Mouse (Mus musculus) limb, embryonic 13.5 days (tissue): ENCODE data around the gene 4931428L18Rik. TPM values are rescaled to one million over a fixed set of nuclear protein-coding genes. Genes with fewer than 3 reads are reported as not detected.
A peak's percentile ranks its signal among the peaks of the same experiment; 100 is the strongest.

Source experiments
- ATAC-seq: fragments of 200-750 bp; cut with Nextera tagmentation; 2 replicates; pipeline ENCODE4 v1.8.0; 2017; ENCODE audit warnings: low read depth, moderate number of reproducible peaks, moderate TSS enrichment; ENCODE audit not compliant: low FRiP score
- H3K27ac ChIP-seq: fragments of 300-500 bp; sonication (generic); 2 replicates; pipeline ENCODE4 v1.5.1; 2015; ENCODE audit warnings: inconsistent platforms, mild to moderate bottlenecking, moderate library complexity
- H3K27me3 ChIP-seq: fragments of 300-500 bp; sonication (generic); 2 replicates; pipeline ENCODE4 v1.6.1; 2015; ENCODE audit warnings: mild to moderate bottlenecking, inconsistent platforms
- H3K36me3 ChIP-seq: fragments of 300-500 bp; sonication (generic); 2 replicates; pipeline ENCODE4 v1.6.1; 2015; ENCODE audit warnings: inconsistent platforms, mild to moderate bottlenecking, moderate library complexity
- H3K4me1 ChIP-seq: fragments of 300-500 bp; sonication (generic); 2 replicates; pipeline ENCODE4 v1.6.1; 2015; ENCODE audit warnings: inconsistent platforms
- H3K4me2 ChIP-seq: fragments of 300-500 bp; sonication (generic); replicated peaks from 2 replicates; pipeline ENCODE4 v1.6.1; 2015; ENCODE audit warnings: inconsistent platforms, mild to moderate bottlenecking, moderate library complexity
- H3K4me3 ChIP-seq: fragments of 300-500 bp; sonication (generic); 2 replicates; pipeline ENCODE4 v1.5.1; 2015; ENCODE audit warnings: moderate library complexity, mild to moderate bottlenecking, inconsistent platforms
- H3K9ac ChIP-seq: fragments of 300-500 bp; sonication (generic); 2 replicates; pipeline ENCODE4 v1.6.1; 2015; ENCODE audit warnings: mild to moderate bottlenecking, inconsistent platforms
- H3K9me3 ChIP-seq: fragments of 300-500 bp; sonication (generic); 2 replicates; pipeline ENCODE4 v1.6.1; 2016; ENCODE audit warnings: inconsistent platforms
- WGBS: fragments of 180-500 bp; shearing (Covaris S2); methylation state at CpG from one replicate; pipeline ENCODE4 v1.1.7; 2015; 5-methylcytosine and 5-hydroxymethylcytosine counted together
- polyA plus RNA-seq: library from polyadenylated mRNA; unstranded; fragments of >200 nt; fragmentation: Nextera tagmentation; extraction: Ambion mirVana; gene quantifications from 2 replicates; pipeline ENCODE4 v1.2.1, GENCODE M21; 2015

4931428L18Rik gene
- polyA plus RNA-seq, 1 experiment from 2014 or later = not detected

- H3K4me2 ChIP-seq = peak overlapping the region; percentile 30; the same call in 1 of the 2 replicates
- ATAC-seq = no peak; the same call in 1 of the 2 replicates
These were observed 80.0 kb downstream of the 4931428L18Rik start for GRCm38 (mm10) chr1:31142288-31143094.

GRCm38 (mm10) chr1:31138387-31138786 is 84.1 kb downstream of the 4931428L18Rik start:
- H3K9ac ChIP-seq = no peak overlapping the region
- H3K27me3 ChIP-seq = no peaks in the 10 kb centered on the region
- no peak overlapping the region for H3K27ac ChIP-seq
- ATAC-seq = no peak
- H3K4me1 ChIP-seq = peaks cover 9% of the 10 kb centered on the region
- H3K36me3 ChIP-seq = no peaks in the 10 kb centered on the region
- H3K9me3 ChIP-seq = no peaks in the 10 kb centered on the region
- 52% methylated on average over 3 of the region's 3 CpGs for WGBS
- H3K4me3 ChIP-seq = no peak overlapping the region
- H3K4me2 ChIP-seq = no peak overlapping the region

More at GRCm38 (mm10) chr1:31142288-31143094, 80.0 kb downstream of the 4931428L18Rik start:
- Histone ChIP-seq H3K9me3 (no peaks in the 10 kb centered on the region), H3K9ac (no peak overlapping the region), H3K4me1 (peaks cover 9% of the 10 kb centered on the region), H3K27me3 (no peaks in the 10 kb centered on the region), H3K27ac (no peak overlapping the region), H3K4me3 (no peak overlapping the region), H3K36me3 (no peaks in the 10 kb centered on the region)
- WGBS = 31% methylated on average over 8 of the region's 8 CpGs

- H3K4me1 ChIP-seq = no peaks in the 10 kb centered on the region
- no peaks in the 10 kb centered on the region for H3K27me3 ChIP-seq
- 57% methylated on average over 4 of the region's 4 CpGs for WGBS
- H3K27ac ChIP-seq = no peak overlapping the region
- no peak for ATAC-seq
- no peaks in the 10 kb centered on the region for H3K9me3 ChIP-seq
- H3K9ac ChIP-seq = no peak overlapping the region
- H3K4me3 ChIP-seq = no peak overlapping the region
- H3K4me2 ChIP-seq = no peak overlapping the region
- H3K36me3 ChIP-seq = no peaks in the 10 kb centered on the region
These were observed 109.0 kb downstream of the 4931428L18Rik start for GRCm38 (mm10) chr1:31113466-31113865.

GRCm38 (mm10) chr1:31107961-31108360 is 114.5 kb downstream of the 4931428L18Rik start:
- H3K36me3 ChIP-seq = no peaks in the 10 kb centered on the region
- WGBS = 85% methylated on average over 3 of the region's 3 CpGs
- H3K4me1 ChIP-seq = no peaks in the 10 kb centered on the region
- no peaks in the 10 kb centered on the region for H3K27me3 ChIP-seq
- H3K27ac ChIP-seq = no peak overlapping the region
- no peak overlapping the region for H3K9ac ChIP-seq
- no peak overlapping the region for H3K4me2 ChIP-seq
- no peaks in the 10 kb centered on the region for H3K9me3 ChIP-seq
- no peak for ATAC-seq
- no peak overlapping the region for H3K4me3 ChIP-seq

GRCm38 (mm10) chr1:31102863-31103657 is 119.4 kb downstream of the 4931428L18Rik start:
- Histone ChIP-seq H3K4me2 (no peak overlapping the region), H3K27ac (peak overlapping the region; percentile 6; the same call in 1 of the 2 replicates), H3K4me3 (no peak overlapping the region), H3K4me1 (peaks cover 8% of the 10 kb centered on the region), H3K9me3 (no peaks in the 10 kb centered on the region), H3K36me3 (no peaks in the 10 kb centered on the region), H3K27me3 (no peaks in the 10 kb centered on the region), H3K9ac (no peak overlapping the region)
- WGBS = 71% methylated on average over 12 of the region's 12 CpGs
- ATAC-seq = peak; percentile 40; the same call in 1 of the 2 replicates

GRCm38 (mm10) chr1:31102280-31102679 is 120.2 kb downstream of the 4931428L18Rik start:
- ATAC-seq = no peak
- Histone ChIP-seq H3K27me3 (no peaks in the 10 kb centered on the region), H3K4me2 (no peak overlapping the region), H3K4me1 (peaks cover 8% of the 10 kb centered on the region), H3K9ac (no peak overlapping the region), H3K4me3 (no peak overlapping the region), H3K9me3 (no peaks in the 10 kb centered on the region), H3K27ac (no peak overlapping the region), H3K36me3 (no peaks in the 10 kb centered on the region)
- WGBS = 29% methylated on average over 2 of the region's 2 CpGs

GRCm38 (mm10) chr1:31097208-31097607 is 125.3 kb downstream of the 4931428L18Rik start:
- Histone ChIP-seq H3K27me3 (no peaks in the 10 kb centered on the region), H3K4me3 (no peak overlapping the region), H3K9ac (no peak overlapping the region), H3K36me3 (no peaks in the 10 kb centered on the region), H3K4me2 (no peak overlapping the region), H3K4me1 (peaks cover 6% of the 10 kb centered on the region), H3K27ac (no peak overlapping the region), H3K9me3 (no peaks in the 10 kb centered on the region)
- ATAC-seq = no peak
- WGBS = 71% methylated on average over 3 of the region's 3 CpGs

- Histone ChIP-seq H3K36me3 (no peaks in the 10 kb centered on the region), H3K27me3 (no peaks in the 10 kb centered on the region), H3K4me1 (peaks cover 5% of the 10 kb centered on the region; the same call in 1 of the 2 replicates), H3K4me3 (no peak overlapping the region), H3K9me3 (no peaks in the 10 kb centered on the region), H3K27ac (no peak overlapping the region), H3K4me2 (no peak overlapping the region), H3K9ac (no peak overlapping the region)
- ATAC-seq = no peak
- WGBS = 64% methylated on average over 2 of the region's 2 CpGs
These were observed 126.1 kb downstream of the 4931428L18Rik start for GRCm38 (mm10) chr1:31096466-31096793.

- no peak overlapping the region for H3K27ac ChIP-seq
- ATAC-seq = no peak
- H3K9ac ChIP-seq = no peak overlapping the region
- H3K4me1 ChIP-seq = peaks cover 5% of the 10 kb centered on the region; the same call in 1 of the 2 replicates
- WGBS = 40% methylated on average over 5 of the region's 5 CpGs
- H3K4me3 ChIP-seq = no peak overlapping the region
- no peaks in the 10 kb centered on the region for H3K27me3 ChIP-seq
- H3K36me3 ChIP-seq = no peaks in the 10 kb centered on the region
- H3K9me3 ChIP-seq = no peaks in the 10 kb centered on the region
- no peak overlapping the region for H3K4me2 ChIP-seq
These were observed 126.6 kb downstream of the 4931428L18Rik start for GRCm38 (mm10) chr1:31095706-31096465.

GRCm38 (mm10) chr1:31094792-31095191 is 127.7 kb downstream of the 4931428L18Rik start:
- Histone ChIP-seq H3K27me3 (no peaks in the 10 kb centered on the region), H3K9me3 (no peaks in the 10 kb centered on the region), H3K4me3 (no peak overlapping the region), H3K36me3 (no peaks in the 10 kb centered on the region), H3K9ac (no peak overlapping the region), H3K27ac (no peak overlapping the region), H3K4me1 (peaks cover 5% of the 10 kb centered on the region; the same call in 1 of the 2 replicates), H3K4me2 (no peak overlapping the region)
- 55% methylated on average over 3 of the region's 3 CpGs for WGBS
- no peak for ATAC-seq

- WGBS = 82% methylated on average over 1 of the region's 1 CpGs
These were observed 128.5 kb downstream of the 4931428L18Rik start for GRCm38 (mm10) chr1:31093939-31094338.

GRCm38 (mm10) chr1:31088686-31089085 is 133.8 kb downstream of the 4931428L18Rik start:
- H3K9me3 ChIP-seq = no peaks in the 10 kb centered on the region
- H3K27me3 ChIP-seq = no peaks in the 10 kb centered on the region
- H3K27ac ChIP-seq = no peak overlapping the region
- no peaks in the 10 kb centered on the region for H3K36me3 ChIP-seq
- no peak overlapping the region for H3K4me3 ChIP-seq
- no peaks in the 10 kb centered on the region for H3K4me1 ChIP-seq
- no peak overlapping the region for H3K9ac ChIP-seq
- 80% methylated on average over 4 of the region's 4 CpGs for WGBS
- ATAC-seq = no peak
- no peak overlapping the region for H3K4me2 ChIP-seq

More at GRCm38 (mm10) chr1:31093939-31094338, 128.5 kb downstream of the 4931428L18Rik start:
- Histone ChIP-seq H3K9ac (no peak overlapping the region), H3K4me1 (peaks cover 5% of the 10 kb centered on the region; the same call in 1 of the 2 replicates), H3K4me2 (no peak overlapping the region), H3K9me3 (no peaks in the 10 kb centered on the region), H3K27me3 (no peaks in the 10 kb centered on the region), H3K27ac (no peak overlapping the region), H3K4me3 (no peak overlapping the region), H3K36me3 (no peaks in the 10 kb centered on the region)
- no peak for ATAC-seq
